Mouse (Mus musculus): ENCODE measurements around the gene Zscan2. TPM values are rescaled to one million over a fixed set of nuclear protein-coding genes. Genes with fewer than 3 reads are reported as not detected.
A peak's percentile ranks its signal among the peaks of the same experiment; 100 is the strongest.

The Zscan2 gene
- polyA plus RNA-seq, 1 experiment from 2014 or later: 5.6 TPM

DNA sequence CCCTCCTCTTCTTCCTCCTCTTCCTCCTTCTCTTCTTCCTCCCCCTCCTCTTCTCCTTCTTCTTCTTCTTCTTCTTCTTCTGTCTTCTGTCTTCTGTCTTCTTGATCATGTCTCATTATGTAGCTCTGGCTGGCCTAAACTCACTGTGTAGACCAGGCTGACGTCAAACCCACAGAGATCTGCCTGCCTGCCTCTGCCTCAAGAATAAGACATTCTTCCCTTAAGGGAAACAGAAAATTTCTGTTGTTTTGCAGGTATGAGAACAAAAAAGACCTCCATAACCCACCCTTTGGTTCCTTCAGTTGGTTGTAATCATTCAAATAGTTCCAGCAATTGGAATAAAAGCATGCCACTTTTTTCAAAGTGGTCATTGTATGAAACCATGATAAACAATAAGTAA, 3.4 kb downstream of the Zscan2 start:
- WGBS: 76% methylated on average over 1 of the region's 1 CpGs
- Histone ChIP-seq H3K36me3 (ENCODE audit: control insufficient read depth, insufficient read depth, low read length) (peaks cover 58% of the 10 kb centered on the region), H3K9ac (ENCODE audit: low read length) (0 out of 2 replicates have a peak overlapping the region, but pooled peaks have one; percentile 17), H3K27me3 (replicated peaks; ENCODE audit: control insufficient read depth, insufficient read depth, low read length) (no peaks in the 10 kb centered on the region), H3K9me3 (replicated peaks; ENCODE audit: control insufficient read depth, low read length) (no peaks in the 10 kb centered on the region), H3K4me3 (ENCODE audit: low read depth, low read length) (no peak overlapping the region), H3K4me1 (ENCODE audit: control insufficient read depth, insufficient read depth, low read length) (peaks cover 17% of the 10 kb centered on the region), H3K4me2 (ENCODE audit: low read length) (peak overlapping the region; percentile 78; the same call in 1 of the 2 replicates), H3K27ac (ENCODE audit: low read depth, low read length) (no peak overlapping the region)
- DNase-seq (ENCODE audit: low spot score) (no peak), ATAC-seq (no peak)

DNA sequence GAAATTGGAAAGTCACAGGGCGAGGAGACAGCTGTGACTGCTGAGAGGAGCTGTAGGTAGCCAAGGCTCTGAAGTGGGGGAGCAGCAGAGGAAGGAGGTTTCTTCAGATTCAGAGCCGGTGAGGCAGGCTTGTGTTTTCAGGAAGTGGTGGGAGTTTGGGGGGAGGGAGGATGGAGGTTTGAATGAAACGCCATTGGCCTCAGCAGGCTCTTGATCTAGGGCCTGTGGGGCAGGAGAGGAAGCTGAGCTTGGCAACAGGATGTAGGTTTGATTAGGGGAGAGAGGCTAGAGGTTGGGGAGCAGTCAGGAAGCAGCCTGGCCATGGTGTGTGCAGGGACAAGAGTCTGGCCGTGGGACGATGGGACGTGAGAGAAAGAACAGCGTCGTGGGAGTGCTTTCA, 4.1 kb downstream of the Zscan2 start:
- Histone ChIP-seq H3K9me3 (replicated peaks; ENCODE audit: control insufficient read depth, low read length) (no peaks in the 10 kb centered on the region), H3K27ac (ENCODE audit: low read depth, low read length) (no peak overlapping the region), H3K4me1 (ENCODE audit: control insufficient read depth, insufficient read depth, low read length) (peaks cover 17% of the 10 kb centered on the region), H3K36me3 (ENCODE audit: control insufficient read depth, insufficient read depth, low read length) (peaks cover 63% of the 10 kb centered on the region), H3K4me2 (ENCODE audit: low read length) (no peak overlapping the region), H3K9ac (ENCODE audit: low read length) (no peak overlapping the region), H3K4me3 (ENCODE audit: low read depth, low read length) (no peak overlapping the region), H3K27me3 (replicated peaks; ENCODE audit: control insufficient read depth, insufficient read depth, low read length) (no peaks in the 10 kb centered on the region)
- ATAC-seq (no peak), DNase-seq (ENCODE audit: low spot score) (no peak)
- WGBS: 90% methylated on average over 8 of the region's 8 CpGs

DNA sequence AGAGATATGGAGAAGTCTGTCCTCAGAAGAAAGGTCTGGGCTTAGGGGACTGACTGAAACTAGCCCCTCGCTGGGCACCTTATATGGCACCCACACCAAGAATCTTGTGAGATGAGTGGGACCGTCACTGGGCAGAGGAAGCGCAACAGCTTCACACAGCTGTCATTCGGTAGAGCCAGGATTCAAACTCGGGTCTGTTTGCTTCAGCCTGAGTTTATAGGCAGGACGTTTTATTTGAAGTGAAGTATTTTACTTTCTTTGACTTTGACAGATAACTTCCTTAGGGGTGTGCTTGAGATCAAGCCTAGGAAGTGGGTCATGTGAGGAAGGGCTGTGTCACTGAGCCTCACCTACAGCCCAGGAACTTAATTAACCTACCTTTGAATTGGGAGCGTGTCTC, 4.8 kb downstream of the Zscan2 start:
- Histone ChIP-seq H3K9ac (ENCODE audit: low read length) (no peak overlapping the region), H3K27me3 (replicated peaks; ENCODE audit: control insufficient read depth, insufficient read depth, low read length) (no peaks in the 10 kb centered on the region), H3K4me1 (ENCODE audit: control insufficient read depth, insufficient read depth, low read length) (peaks cover 17% of the 10 kb centered on the region), H3K27ac (ENCODE audit: low read depth, low read length) (no peak overlapping the region), H3K4me3 (ENCODE audit: low read depth, low read length) (no peak overlapping the region), H3K4me2 (ENCODE audit: low read length) (no peak overlapping the region), H3K36me3 (ENCODE audit: control insufficient read depth, insufficient read depth, low read length) (peaks cover 70% of the 10 kb centered on the region), H3K9me3 (replicated peaks; ENCODE audit: control insufficient read depth, low read length) (no peaks in the 10 kb centered on the region)
- WGBS: 96% methylated on average over 7 of the region's 7 CpGs
- no peak for ATAC-seq
- DNase-seq (ENCODE audit: low spot score): no peak

DNA sequence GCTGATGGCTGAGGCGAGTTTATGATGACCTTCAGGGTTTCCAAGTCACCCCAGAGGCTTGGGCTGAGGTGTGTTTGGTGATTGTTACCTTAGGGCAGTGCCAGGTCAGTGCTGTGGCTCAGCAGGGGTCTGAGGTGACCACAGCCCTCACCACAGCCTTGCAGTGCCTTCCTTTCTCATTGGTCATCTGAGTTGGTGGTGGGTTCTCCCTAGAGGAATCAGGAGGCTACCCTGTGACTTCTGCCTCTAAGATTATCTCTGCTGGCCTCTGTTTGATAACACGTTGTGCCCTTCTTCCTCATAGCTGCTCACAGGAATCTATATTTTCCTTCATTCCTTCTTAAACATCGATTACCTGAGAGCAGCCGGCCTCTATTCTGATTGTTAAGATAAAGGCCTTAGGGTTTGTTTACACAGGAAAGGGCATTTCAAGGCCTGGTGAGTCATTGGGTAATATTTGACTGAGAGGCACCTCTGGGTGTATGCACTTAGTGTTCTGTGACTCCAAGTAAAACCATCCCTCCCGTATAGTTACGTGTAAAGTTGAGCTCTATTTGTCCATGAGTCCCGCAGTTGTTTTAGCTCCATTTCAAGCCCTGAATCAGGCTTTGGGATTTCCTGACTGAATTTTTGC, 5.9 kb downstream of the Zscan2 start:
- Histone ChIP-seq H3K36me3 (ENCODE audit: control insufficient read depth, insufficient read depth, low read length) (peaks cover 79% of the 10 kb centered on the region), H3K27ac (ENCODE audit: low read depth, low read length) (no peak overlapping the region), H3K9ac (ENCODE audit: low read length) (no peak overlapping the region), H3K4me3 (ENCODE audit: low read depth, low read length) (no peak overlapping the region), H3K4me2 (ENCODE audit: low read length) (no peak overlapping the region), H3K27me3 (replicated peaks; ENCODE audit: control insufficient read depth, insufficient read depth, low read length) (no peaks in the 10 kb centered on the region), H3K9me3 (replicated peaks; ENCODE audit: control insufficient read depth, low read length) (no peaks in the 10 kb centered on the region), H3K4me1 (ENCODE audit: control insufficient read depth, insufficient read depth, low read length) (peaks cover 15% of the 10 kb centered on the region)
- ATAC-seq (no peak), DNase-seq (ENCODE audit: low spot score) (no peak)
- WGBS: 92% methylated on average over 7 of the region's 7 CpGs

DNA sequence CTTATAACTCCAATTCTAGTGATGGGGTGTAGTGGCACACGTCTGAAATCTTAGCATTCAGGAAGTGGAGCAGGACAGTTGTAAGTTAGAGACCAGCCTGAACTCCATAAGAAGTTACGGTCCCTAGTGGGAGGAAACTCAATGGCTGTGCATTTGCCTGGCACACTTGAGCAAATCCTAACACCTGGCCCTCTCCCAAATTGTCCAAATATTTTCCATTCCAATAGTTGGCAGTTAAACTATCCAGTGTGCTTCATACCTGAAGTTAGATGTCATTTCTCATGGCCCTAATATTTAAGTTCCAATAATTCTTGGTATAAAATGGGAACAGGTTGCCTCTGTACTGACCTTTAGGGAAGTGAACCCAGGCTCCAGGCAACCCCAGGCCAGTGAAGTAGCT, 8.0 kb downstream of the Zscan2 start:
- H3K4me1 ChIP-seq (ENCODE audit: control insufficient read depth, insufficient read depth, low read length): no peaks in the 10 kb centered on the region
- H3K27ac ChIP-seq (ENCODE audit: low read depth, low read length): no peak overlapping the region
- WGBS: 91% methylated on average over 2 of the region's 2 CpGs
- no peaks in the 10 kb centered on the region for H3K9me3 ChIP-seq (replicated peaks; ENCODE audit: control insufficient read depth, low read length)
- no peaks in the 10 kb centered on the region for H3K27me3 ChIP-seq (replicated peaks; ENCODE audit: control insufficient read depth, insufficient read depth, low read length)
- no peak overlapping the region for H3K4me3 ChIP-seq (ENCODE audit: low read depth, low read length)
- no peak for ATAC-seq
- no peak for DNase-seq (ENCODE audit: low spot score)
- H3K9ac ChIP-seq (ENCODE audit: low read length): no peak overlapping the region
- peaks cover 90% of the 10 kb centered on the region for H3K36me3 ChIP-seq (ENCODE audit: control insufficient read depth, insufficient read depth, low read length)
- H3K4me2 ChIP-seq (ENCODE audit: low read length): no peak overlapping the region

DNA sequence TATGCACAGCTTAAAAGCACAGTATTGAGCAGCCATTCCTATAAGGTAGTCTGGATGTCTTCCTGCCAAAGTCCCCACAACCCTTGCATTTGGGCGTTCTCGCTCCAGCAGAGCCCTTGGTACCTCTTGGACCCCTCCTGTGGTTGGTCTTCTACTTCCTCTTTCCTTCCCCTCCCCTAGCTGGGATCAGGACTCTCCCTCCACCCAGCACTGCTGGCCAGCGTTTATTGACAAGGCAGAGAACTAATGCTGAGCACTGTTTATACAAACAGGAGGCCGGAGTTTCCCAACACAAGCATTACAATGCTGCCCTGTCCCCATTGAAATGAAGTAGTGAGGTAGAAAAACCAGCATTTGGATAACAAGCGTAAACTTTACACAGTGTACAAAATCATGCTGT, 12.3 kb downstream of the Zscan2 start:
- Histone ChIP-seq H3K27ac (ENCODE audit: low read depth, low read length) (no peak overlapping the region), H3K27me3 (replicated peaks; ENCODE audit: control insufficient read depth, insufficient read depth, low read length) (0 out of 2 replicates have a peak, but pooled peaks cover 4% of the 10 kb centered on the region), H3K9me3 (replicated peaks; ENCODE audit: control insufficient read depth, low read length) (no peaks in the 10 kb centered on the region), H3K4me1 (ENCODE audit: control insufficient read depth, insufficient read depth, low read length) (no peaks in the 10 kb centered on the region), H3K36me3 (ENCODE audit: control insufficient read depth, insufficient read depth, low read length) (peaks cover 92% of the 10 kb centered on the region), H3K4me3 (ENCODE audit: low read depth, low read length) (no peak overlapping the region), H3K4me2 (ENCODE audit: low read length) (no peak overlapping the region), H3K9ac (ENCODE audit: low read length) (no peak overlapping the region)
- ATAC-seq (no peak), DNase-seq (ENCODE audit: low spot score) (no peak)
- WGBS: 86% methylated on average over 5 of the region's 5 CpGs

DNA sequence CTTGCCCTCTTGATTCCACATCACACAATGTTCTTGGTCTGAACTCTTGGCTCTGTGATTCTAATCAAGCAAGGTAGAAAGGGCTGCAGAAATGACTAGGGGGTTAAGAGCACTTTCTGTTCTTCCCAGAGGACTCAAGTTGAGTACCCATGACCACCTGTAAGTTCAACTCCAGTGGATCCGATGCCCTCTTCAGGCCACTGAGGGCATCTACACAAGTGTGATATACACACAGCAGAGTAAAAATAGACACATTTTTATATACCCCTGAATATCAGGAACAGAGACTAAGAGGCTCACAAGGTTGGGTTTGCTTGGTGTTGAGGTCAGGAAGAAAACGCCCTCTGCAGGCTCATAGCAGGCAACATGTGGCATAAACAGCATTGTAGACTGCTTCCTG, 12.9 kb downstream of the Zscan2 start:
- Histone ChIP-seq H3K9ac (ENCODE audit: low read length) (no peak overlapping the region), H3K4me1 (ENCODE audit: control insufficient read depth, insufficient read depth, low read length) (no peaks in the 10 kb centered on the region), H3K36me3 (ENCODE audit: control insufficient read depth, insufficient read depth, low read length) (peaks cover 86% of the 10 kb centered on the region), H3K27ac (ENCODE audit: low read depth, low read length) (no peak overlapping the region), H3K27me3 (replicated peaks; ENCODE audit: control insufficient read depth, insufficient read depth, low read length) (0 out of 2 replicates have a peak, but pooled peaks cover 4% of the 10 kb centered on the region), H3K4me2 (ENCODE audit: low read length) (no peak overlapping the region), H3K4me3 (ENCODE audit: low read depth, low read length) (no peak overlapping the region), H3K9me3 (replicated peaks; ENCODE audit: control insufficient read depth, low read length) (no peaks in the 10 kb centered on the region)
- WGBS: 96% methylated on average over 2 of the region's 2 CpGs
- no peak for ATAC-seq
- no peak for DNase-seq (ENCODE audit: low spot score)

DNA sequence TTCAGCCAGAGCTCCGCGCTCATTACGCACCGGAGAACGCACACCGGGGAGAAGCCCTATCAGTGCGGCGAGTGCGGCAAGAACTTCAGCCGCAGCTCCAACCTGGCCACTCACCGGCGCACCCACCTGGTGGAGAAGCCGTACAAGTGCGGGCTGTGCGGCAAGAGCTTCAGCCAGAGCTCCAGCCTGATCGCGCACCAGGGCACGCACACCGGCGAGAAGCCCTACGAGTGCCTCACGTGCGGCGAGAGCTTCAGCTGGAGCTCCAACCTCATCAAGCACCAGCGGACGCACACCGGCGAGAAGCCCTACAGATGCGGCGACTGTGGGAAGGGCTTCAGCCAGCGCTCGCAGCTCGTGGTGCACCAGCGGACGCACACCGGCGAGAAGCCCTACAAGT, 15.0 kb downstream of the Zscan2 start:
- H3K36me3 ChIP-seq (ENCODE audit: control insufficient read depth, insufficient read depth, low read length): peaks cover 70% of the 10 kb centered on the region
- H3K27me3 ChIP-seq (replicated peaks; ENCODE audit: control insufficient read depth, insufficient read depth, low read length): 0 out of 2 replicates have a peak, but pooled peaks cover 4% of the 10 kb centered on the region
- no peaks in the 10 kb centered on the region for H3K9me3 ChIP-seq (replicated peaks; ENCODE audit: control insufficient read depth, low read length)
- H3K4me2 ChIP-seq (ENCODE audit: low read length): no peak overlapping the region
- H3K4me3 ChIP-seq (ENCODE audit: low read depth, low read length): no peak overlapping the region
- DNase-seq (ENCODE audit: low spot score): no peak
- no peak for ATAC-seq
- no peak overlapping the region for H3K27ac ChIP-seq (ENCODE audit: low read depth, low read length)
- WGBS: 24% methylated on average over 37 of the region's 37 CpGs
- H3K9ac ChIP-seq (ENCODE audit: low read length): no peak overlapping the region
- no peaks in the 10 kb centered on the region for H3K4me1 ChIP-seq (ENCODE audit: control insufficient read depth, insufficient read depth, low read length)

DNA sequence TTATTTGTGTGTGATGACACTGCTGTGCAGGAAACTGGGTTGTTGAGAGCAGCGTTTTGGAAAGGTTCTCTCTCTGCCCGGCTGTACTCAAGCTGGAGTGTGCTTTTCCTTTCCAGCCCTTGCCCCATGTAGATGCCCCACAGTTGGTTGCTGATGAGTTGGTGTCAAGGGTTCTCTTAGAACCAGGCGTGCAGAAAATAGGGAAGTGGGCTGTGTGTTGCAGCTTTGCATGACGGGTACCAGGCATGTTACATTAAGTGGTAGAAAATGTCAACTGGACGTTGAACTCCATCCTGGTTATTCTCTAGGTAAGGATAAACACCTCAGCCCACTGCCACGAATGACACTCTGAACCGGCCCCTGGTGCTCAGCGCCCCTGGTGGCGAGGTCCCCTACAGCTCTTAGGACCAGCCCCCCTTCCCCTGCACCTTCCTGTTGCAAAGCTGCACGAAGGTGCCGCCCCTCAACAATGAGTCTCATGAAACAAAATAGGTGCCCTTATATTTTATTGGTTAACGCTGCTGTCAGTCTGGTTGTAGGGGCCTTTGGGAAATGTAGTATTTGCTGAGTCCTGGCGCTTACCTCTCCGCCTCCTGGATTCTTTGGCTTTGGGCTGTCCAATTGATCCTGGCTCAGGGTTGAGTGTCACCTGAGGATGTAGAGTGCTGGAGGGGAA, 22.2 kb downstream of the Zscan2 start:
- ATAC-seq (peak; percentile 92), DNase-seq (ENCODE audit: low spot score) (peak; percentile 93)
- Histone ChIP-seq H3K36me3 (ENCODE audit: control insufficient read depth, insufficient read depth, low read length) (0 out of 2 replicates have a peak, but pooled peaks cover 3% of the 10 kb centered on the region), H3K4me2 (ENCODE audit: low read length) (peak overlapping the region; percentile 38; the same call in 1 of the 2 replicates), H3K27ac (ENCODE audit: low read depth, low read length) (no peak overlapping the region), H3K27me3 (replicated peaks; ENCODE audit: control insufficient read depth, insufficient read depth, low read length) (no peaks in the 10 kb centered on the region), H3K9ac (ENCODE audit: low read length) (no peak overlapping the region), H3K9me3 (replicated peaks; ENCODE audit: control insufficient read depth, low read length) (no peaks in the 10 kb centered on the region), H3K4me1 (ENCODE audit: control insufficient read depth, insufficient read depth, low read length) (no peaks in the 10 kb centered on the region), H3K4me3 (ENCODE audit: low read depth, low read length) (no peak overlapping the region; the same call in 1 of the 2 replicates)
- WGBS: 24% methylated on average over 14 of the region's 14 CpGs

Data from forebrain, embryonic 14.5 days (tissue).